Mouse (Mus musculus) cortical plate, adult 2 months (tissue): ENCODE measurements around the gene Tma7.

Source experiments
- CTCF ChIP-seq: fragments of 200-500 bp; IDR thresholded peaks from 2 replicates; pipeline ENCODE4 v1.5.1; 2011; ENCODE audit warnings: mild to moderate bottlenecking, control low read depth, low read length; ENCODE audit not compliant: insufficient read depth; ENCODE audit errors: extremely low read depth
- POLR2A ChIP-seq: fragments of 200-500 bp; IDR thresholded peaks from 2 replicates; pipeline ENCODE4 v1.6.1; 2011; ENCODE audit warnings: mild to moderate bottlenecking, low read length, control low read depth; ENCODE audit not compliant: insufficient read depth; ENCODE audit errors: extremely low read depth

DNA sequence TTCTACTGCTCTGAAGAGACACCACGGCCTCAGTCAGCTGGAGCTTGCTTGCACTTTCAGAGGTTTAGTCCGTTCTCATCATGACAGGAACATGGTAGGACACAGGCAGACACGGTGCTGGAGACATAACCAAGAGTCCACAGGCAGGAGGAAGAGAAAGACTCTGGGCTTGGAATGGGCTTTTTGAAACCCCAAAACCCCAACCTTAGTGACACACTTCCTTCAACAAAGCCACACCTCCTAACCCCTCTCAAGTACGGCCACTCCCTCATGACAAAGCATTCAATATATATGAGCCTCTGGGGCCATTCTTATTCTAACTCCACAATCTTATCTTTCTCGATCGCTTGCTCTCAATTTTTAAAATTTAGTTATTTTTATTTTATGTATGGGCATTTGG, 50.0 kb downstream of the Tma7 start:
- TF ChIP-seq CTCF (no peak), POLR2A (no peak)
